Mouse (Mus musculus) effector memory CD4-positive, alpha-beta T cell, adult 5 months (primary cell): ENCODE data around the gene Nrip3. TPM values are rescaled to one million over a fixed set of nuclear protein-coding genes. Genes with fewer than 3 reads are reported as not detected.

Experiments used
- polyA plus RNA-seq: library from polyadenylated mRNA; unstranded; fragments of 100-300 nt; shearing (Covaris generic); gene quantifications from one replicate; pipeline ENCODE4 v1.2.1, GENCODE M21; 2017

Gene Nrip3
- polyA plus RNA-seq: 0.92 TPM

DNA sequence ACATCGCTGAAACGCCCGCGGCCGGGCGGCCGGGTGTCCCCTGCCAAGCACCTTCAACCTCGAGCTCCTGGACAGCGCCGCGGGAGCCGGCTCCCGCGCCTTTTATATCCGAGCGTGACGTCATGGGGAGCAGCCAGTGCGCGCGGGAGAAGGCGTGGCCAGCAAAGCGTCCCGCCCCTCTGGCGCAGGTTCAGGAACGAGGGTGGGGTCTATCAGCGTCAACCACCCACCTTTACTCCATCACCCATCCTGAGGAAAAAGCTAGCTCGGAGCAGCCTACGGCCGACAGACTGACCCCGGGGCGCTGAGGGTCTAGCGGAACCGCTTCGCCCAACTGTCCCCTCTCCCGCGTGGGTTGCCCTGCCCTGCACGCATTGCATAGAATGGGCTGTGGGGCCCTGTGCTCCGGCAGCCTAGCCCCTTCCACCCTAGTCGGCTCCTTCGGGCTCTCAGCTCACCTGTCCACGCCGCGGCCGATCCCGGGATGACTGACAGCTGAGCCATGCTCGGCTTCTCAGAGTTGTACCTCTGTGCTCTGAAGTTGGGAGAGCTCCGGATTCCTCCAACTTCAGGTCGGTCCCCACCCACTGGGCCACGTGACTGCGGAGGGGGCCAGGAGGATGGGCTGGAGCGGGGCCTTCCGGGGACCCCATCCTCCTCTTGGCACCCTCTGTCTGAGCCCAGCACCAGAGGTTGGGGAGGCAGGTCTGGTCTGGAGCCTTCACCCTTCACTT lies at the start of gene Nrip3:
Gene Nrip3 (minus strand): TSS at position 556 of the 734 bp plus-strand sequence.

DNA sequence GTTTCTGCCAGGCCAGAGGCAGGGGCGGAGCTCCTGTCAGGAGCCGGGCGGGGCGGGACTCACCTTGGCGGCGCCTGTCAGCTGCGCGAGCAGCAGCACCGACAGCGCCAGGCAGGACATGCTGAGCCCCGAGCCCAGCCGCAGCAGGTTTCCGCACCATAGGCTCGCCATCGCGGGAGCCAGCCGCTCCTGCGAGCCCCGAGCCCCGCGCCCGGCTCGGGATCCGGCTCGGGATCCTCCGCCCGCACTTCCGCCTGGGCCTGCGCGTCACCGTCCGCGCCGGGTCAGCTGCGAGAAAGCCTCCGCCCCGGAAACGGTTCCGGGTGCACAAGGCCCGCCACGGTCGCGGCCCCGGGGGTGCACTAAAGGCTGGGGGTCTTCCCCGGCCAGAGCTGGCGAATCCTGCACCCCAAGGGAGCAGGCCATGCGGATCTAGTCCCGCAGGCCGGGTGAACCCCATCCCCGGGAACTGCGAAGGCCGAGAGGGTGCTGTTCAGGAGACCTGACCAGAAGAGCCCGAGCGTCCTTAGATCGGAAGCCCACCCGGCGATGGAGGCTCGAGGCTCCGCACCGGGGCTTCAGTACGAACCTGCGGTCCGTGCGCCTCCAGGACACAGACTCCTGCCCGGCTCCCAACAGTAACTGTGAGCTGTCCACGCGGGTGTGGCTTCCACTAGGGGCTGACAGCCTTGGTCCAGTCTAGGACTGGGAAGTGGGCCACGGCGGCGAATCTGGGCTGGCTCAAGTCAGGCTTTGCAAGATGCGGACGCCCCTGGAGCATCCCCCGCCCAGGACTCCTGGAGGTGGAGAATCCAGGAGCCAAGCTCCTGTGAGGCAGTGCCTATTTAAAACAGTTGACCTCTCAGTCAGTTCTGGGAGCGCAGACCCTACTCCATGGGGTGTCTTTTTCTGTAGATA lies 29.6 kb downstream of the Nrip3 start, which contains the start of gene Tmem9b:
Gene Tmem9b (minus strand): TSS at position 868 of the 918 bp plus-strand sequence.

DNA sequence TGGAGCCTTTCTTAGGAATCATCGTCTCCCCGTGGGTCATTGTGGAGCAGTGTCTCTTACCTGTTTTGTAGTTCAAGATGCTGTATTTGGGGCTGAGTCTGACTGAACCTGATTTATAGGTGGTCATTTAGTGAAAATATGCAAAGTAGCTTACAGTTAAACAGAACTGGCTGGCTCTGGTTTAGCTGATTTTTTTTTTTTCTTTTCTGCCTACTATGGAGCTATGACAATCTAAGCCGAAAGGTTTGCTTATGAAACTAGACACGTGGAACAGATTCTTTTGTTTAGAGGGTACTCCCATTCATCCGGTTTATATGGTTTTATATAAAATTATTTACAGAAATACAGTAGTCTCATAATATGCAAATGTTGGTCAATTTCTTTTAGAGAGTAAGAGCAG lies 50.2 kb downstream of the Nrip3 start, which contains the start of gene Ascl3:
Gene Ascl3 (minus strand): TSS at position 101 of the 400 bp plus-strand sequence.

DNA sequence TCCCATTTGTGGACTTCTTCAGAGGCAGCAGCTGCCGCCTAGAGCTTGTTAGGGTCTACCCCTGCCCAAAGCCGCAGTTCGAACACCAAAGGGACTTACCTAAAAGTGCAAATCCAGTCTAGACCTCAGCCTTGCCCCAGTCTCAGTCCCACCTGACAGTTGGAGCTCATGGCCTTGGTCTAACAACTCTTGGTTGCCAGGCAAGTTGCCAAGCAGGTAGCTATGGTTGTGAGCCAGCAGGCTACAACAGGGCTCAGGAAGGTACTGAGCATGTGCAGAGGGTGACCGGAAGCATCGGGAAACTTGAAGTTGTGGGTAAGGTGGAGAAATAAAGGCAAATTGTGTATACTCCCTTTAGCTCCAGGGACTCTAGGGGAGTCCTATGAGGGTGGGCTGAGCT lies 58.1 kb downstream of the Nrip3 start, which contains the start of gene BC051019:
Gene BC051019 (minus strand): TSS at position 154 of the 400 bp plus-strand sequence.

Other genes starting within 250 kb of the Nrip3 start
- 0.54 TPM for gene St5, start 78.4 kb downstream of the Nrip3 start, polyA plus RNA-seq
- gene Akip1, start 78.3 kb downstream of the Nrip3 start, polyA plus RNA-seq: 10.3 TPM
- gene BC051019, start 58.2 kb downstream of the Nrip3 start, polyA plus RNA-seq: not detected
- gene Ascl3, start 50.3 kb downstream of the Nrip3 start, polyA plus RNA-seq: 0.55 TPM
- gene Tmem9b, start 29.1 kb downstream of the Nrip3 start, polyA plus RNA-seq: 92.4 TPM
- gene Scube2, start 83.7 kb upstream of the Nrip3 start, polyA plus RNA-seq: not detected
- 12.0 TPM for gene Dennd5a, start 178.4 kb upstream of the Nrip3 start, polyA plus RNA-seq
- gene Tmem41b, start 204.9 kb upstream of the Nrip3 start, polyA plus RNA-seq: 43.9 TPM
- gene Ipo7, start 236.2 kb upstream of the Nrip3 start, polyA plus RNA-seq: 35.8 TPM